Mouse (Mus musculus): ENCODE measurements around the gene Srp68. TPM values are rescaled to one million over a fixed set of nuclear protein-coding genes. Genes with fewer than 3 reads are reported as not detected.

The Srp68 gene
- polyA plus RNA-seq, 1 experiment: 101 TPM

DNA sequence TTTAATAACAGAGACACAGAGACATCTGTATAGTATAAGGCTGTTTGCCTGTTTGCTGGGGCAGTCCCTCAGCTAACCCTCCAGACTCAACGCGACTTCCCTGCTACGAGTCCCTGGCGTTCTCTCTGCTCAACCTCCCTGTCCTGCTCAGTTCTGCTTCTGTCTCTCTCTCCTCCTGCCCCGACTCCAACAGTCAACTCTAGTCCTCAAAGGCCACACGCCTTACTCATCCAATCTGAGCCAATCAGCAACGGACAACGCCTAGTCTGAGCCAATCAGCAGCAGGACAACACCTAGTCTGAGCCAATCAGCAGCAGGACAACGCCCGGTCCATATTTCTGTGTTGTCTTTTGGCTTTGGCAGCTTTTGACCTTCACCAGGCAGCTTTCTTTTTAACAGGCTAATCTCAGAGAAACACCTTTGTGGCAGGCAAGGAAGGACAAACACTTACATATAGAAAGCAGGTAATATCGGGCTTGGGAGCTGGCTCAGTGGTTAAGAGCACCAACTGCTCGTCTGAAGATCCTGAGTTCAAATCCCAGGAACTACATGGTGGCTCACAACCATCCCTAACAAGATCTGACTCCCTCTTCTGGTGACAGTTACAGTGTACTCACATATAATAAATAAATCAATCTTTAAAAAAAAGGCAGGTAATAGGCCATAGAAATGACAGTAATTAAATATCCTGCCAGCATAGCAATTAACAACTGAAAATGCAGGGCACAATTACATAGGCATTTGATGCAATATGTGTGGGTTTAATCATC lies 33.9 kb upstream of the Srp68 start:
- peak overlapping the region; percentile 17; the same call in 1 of the 2 replicates for H3K27ac ChIP-seq (ENCODE audit: insufficient read depth, low read length)

GRCm38 (mm10) chr11:116307019-116307725 lies 33.2 kb upstream of the Srp68 start, which contains the start of gene Exoc7:
Exoc7 (minus strand) TSS chr11:116307233.
- no peaks in the 10 kb centered on the region for H3K4me1 ChIP-seq (ENCODE audit: control insufficient read depth, insufficient read depth, low read length)
- TF ChIP-seq EP300 (IDR thresholded peaks at IDR 0.05; ENCODE audit: insufficient read depth, low read depth, low read length) (no peak), CTCF (IDR thresholded peaks at IDR 0.05; ENCODE audit: low read depth, low read length) (no peak), POLR2A (IDR thresholded peaks at IDR 0.05; ENCODE audit: insufficient read depth, low read length) (no peak)
- H3K27ac ChIP-seq (ENCODE audit: insufficient read depth, low read length): peak within 1 kb of the TSS; percentile 17
- H3K9ac ChIP-seq (ENCODE audit: low read depth, poor library complexity, severe bottlenecking): peak within 1 kb of the TSS; percentile 61
- no peaks in the 10 kb centered on the region for H3K27me3 ChIP-seq (ENCODE audit: control insufficient read depth, insufficient read depth, low read length, poor library complexity, severe bottlenecking)
- peak within 1 kb of the TSS; percentile 80 for H3K4me3 ChIP-seq (ENCODE audit: low read depth, low read length)
- no peaks in the 10 kb centered on the region for H3K9me3 ChIP-seq (replicated peaks; ENCODE audit: control insufficient read depth, insufficient read depth, low read length, poor library complexity, severe bottlenecking)
- H3K36me3 ChIP-seq (ENCODE audit: control insufficient read depth, insufficient read depth, low read length, poor library complexity, severe bottlenecking): no peaks in the 10 kb centered on the region

More for the DNA sequence above, 33.9 kb upstream of the Srp68 start:
- no peaks in the 10 kb centered on the region for H3K4me1 ChIP-seq (ENCODE audit: control insufficient read depth, insufficient read depth, low read length)
- TF ChIP-seq CTCF (IDR thresholded peaks at IDR 0.05; ENCODE audit: low read depth, low read length) (no peak), POLR2A (IDR thresholded peaks at IDR 0.05; ENCODE audit: insufficient read depth, low read length) (peak; percentile 82)
- H3K36me3 ChIP-seq (ENCODE audit: control insufficient read depth, insufficient read depth, low read length, poor library complexity, severe bottlenecking): no peaks in the 10 kb centered on the region
- 0 out of 2 replicates have a peak overlapping the region, but pooled peaks have one; percentile 61 for H3K9ac ChIP-seq (ENCODE audit: low read depth, poor library complexity, severe bottlenecking)
- no peaks in the 10 kb centered on the region for H3K9me3 ChIP-seq (replicated peaks; ENCODE audit: control insufficient read depth, insufficient read depth, low read length, poor library complexity, severe bottlenecking)
- no peak overlapping the region for H3K4me3 ChIP-seq (ENCODE audit: low read depth, low read length)
- H3K27me3 ChIP-seq (ENCODE audit: control insufficient read depth, insufficient read depth, low read length, poor library complexity, severe bottlenecking): no peaks in the 10 kb centered on the region

- peak overlapping the region; percentile 17; the same call in 1 of the 2 replicates for H3K27ac ChIP-seq (ENCODE audit: insufficient read depth, low read length)
- H3K4me1 ChIP-seq (ENCODE audit: control insufficient read depth, insufficient read depth, low read length): no peaks in the 10 kb centered on the region
- H3K36me3 ChIP-seq (ENCODE audit: control insufficient read depth, insufficient read depth, low read length, poor library complexity, severe bottlenecking): no peaks in the 10 kb centered on the region
- TF ChIP-seq CTCF (IDR thresholded peaks at IDR 0.05; ENCODE audit: low read depth, low read length) (no peak), EP300 (IDR thresholded peaks at IDR 0.05; ENCODE audit: insufficient read depth, low read depth, low read length) (0 out of 2 replicates have a peak, but pooled peaks have one; percentile 18)
- peak overlapping the region; percentile 61 for H3K9ac ChIP-seq (ENCODE audit: low read depth, poor library complexity, severe bottlenecking)
- no peaks in the 10 kb centered on the region for H3K9me3 ChIP-seq (replicated peaks; ENCODE audit: control insufficient read depth, insufficient read depth, low read length, poor library complexity, severe bottlenecking)
- H3K27me3 ChIP-seq (ENCODE audit: control insufficient read depth, insufficient read depth, low read length, poor library complexity, severe bottlenecking): no peaks in the 10 kb centered on the region
- peak overlapping the region; percentile 80 for H3K4me3 ChIP-seq (ENCODE audit: low read depth, low read length)
Measured at GRCm38 (mm10) chr11:116306126-116306982, 32.3 kb upstream of the Srp68 start.

GRCm38 (mm10) chr11:116305423-116305822 lies 31.4 kb upstream of the Srp68 start:
- Histone ChIP-seq H3K9ac (ENCODE audit: low read depth, poor library complexity, severe bottlenecking) (no peak overlapping the region), H3K4me3 (ENCODE audit: low read depth, low read length) (no peak overlapping the region), H3K27ac (ENCODE audit: insufficient read depth, low read length) (no peak overlapping the region), H3K36me3 (ENCODE audit: control insufficient read depth, insufficient read depth, low read length, poor library complexity, severe bottlenecking) (no peaks in the 10 kb centered on the region), H3K4me1 (ENCODE audit: control insufficient read depth, insufficient read depth, low read length) (no peaks in the 10 kb centered on the region), H3K27me3 (ENCODE audit: control insufficient read depth, insufficient read depth, low read length, poor library complexity, severe bottlenecking) (no peaks in the 10 kb centered on the region), H3K9me3 (replicated peaks; ENCODE audit: control insufficient read depth, insufficient read depth, low read length, poor library complexity, severe bottlenecking) (no peaks in the 10 kb centered on the region)
- TF ChIP-seq EP300 (IDR thresholded peaks at IDR 0.05; ENCODE audit: insufficient read depth, low read depth, low read length): no peak
- no peak for TF ChIP-seq CTCF (IDR thresholded peaks at IDR 0.05; ENCODE audit: low read depth, low read length)

- no peaks in the 10 kb centered on the region for H3K9me3 ChIP-seq (replicated peaks; ENCODE audit: control insufficient read depth, insufficient read depth, low read length, poor library complexity, severe bottlenecking)
- no peak overlapping the region for H3K9ac ChIP-seq (ENCODE audit: low read depth, poor library complexity, severe bottlenecking)
- no peak overlapping the region for H3K4me3 ChIP-seq (ENCODE audit: low read depth, low read length)
- H3K27ac ChIP-seq (ENCODE audit: insufficient read depth, low read length): no peak overlapping the region
- no peaks in the 10 kb centered on the region for H3K27me3 ChIP-seq (ENCODE audit: control insufficient read depth, insufficient read depth, low read length, poor library complexity, severe bottlenecking)
- no peak for TF ChIP-seq CTCF (IDR thresholded peaks at IDR 0.05; ENCODE audit: low read depth, low read length)
- no peak for TF ChIP-seq EP300 (IDR thresholded peaks at IDR 0.05; ENCODE audit: insufficient read depth, low read depth, low read length)
- TF ChIP-seq POLR2A (IDR thresholded peaks at IDR 0.05; ENCODE audit: insufficient read depth, low read length): no peak
- H3K4me1 ChIP-seq (ENCODE audit: control insufficient read depth, insufficient read depth, low read length): peaks cover 3% of the 10 kb centered on the region
- H3K36me3 ChIP-seq (ENCODE audit: control insufficient read depth, insufficient read depth, low read length, poor library complexity, severe bottlenecking): no peaks in the 10 kb centered on the region
Measured at GRCm38 (mm10) chr11:116298621-116299020, 24.6 kb upstream of the Srp68 start.

Measured in ES-Bruce4 (cell line).